Mouse (Mus musculus) stomach, postnatal 0 days (tissue): ENCODE data around the gene Eif1.

Experiments
- CTCF ChIP-seq: IDR thresholded peaks from 2 replicates; pipeline ENCODE4 v1.5.1; 2016; ENCODE audit warnings: antibody characterized with exemption, low read depth, mild to moderate bottlenecking, moderate library complexity
- EP300 ChIP-seq: optimal IDR thresholded peaks from 2 replicates; pipeline ENCODE3; 2016; ENCODE audit warnings: antibody characterized with exemption

- TF ChIP-seq CTCF: peak; percentile 93
- TF ChIP-seq EP300: no peak
Measured at GRCm38 (mm10) chr11:100298274-100299036, 21.2 kb upstream of the Eif1 start.
